Mouse (Mus musculus) bone marrow macrophage, adult 2 months (primary cell): Measurements from ENCODE around the gene Nolc1. TPM values are rescaled to one million over a fixed set of nuclear protein-coding genes. Genes with fewer than 3 reads are reported as not detected.

Experiments used
- H3K27ac ChIP-seq: 2 replicates; pipeline ENCODE4 v1.5.1; 2012; ENCODE audit warnings: low read depth, low read length; ENCODE audit not compliant: insufficient read depth
- H3K4me1 ChIP-seq: 2 replicates; pipeline ENCODE4 v1.6.1; 2012; ENCODE audit warnings: low read length; ENCODE audit not compliant: control insufficient read depth, insufficient read depth
- H3K4me3 ChIP-seq: 2 replicates; pipeline ENCODE4 v1.5.1; 2012; ENCODE audit warnings: mild to moderate bottlenecking, low read length, moderate library complexity; ENCODE audit not compliant: insufficient read depth
- CTCF ChIP-seq: IDR thresholded peaks from 2 replicates; pipeline ENCODE4 v1.5.1; 2012; ENCODE audit warnings: low read depth, mild to moderate bottlenecking, low read length, moderate library complexity
- POLR2A ChIP-seq: IDR thresholded peaks from 2 replicates; pipeline ENCODE4 v1.6.1; 2012; ENCODE audit warnings: mild to moderate bottlenecking, low read depth, low read length, borderline replicate concordance
- polyA plus RNA-seq: library from polyadenylated mRNA; stranded (reverse); fragments of >200 nt; gene quantifications from 2 replicates; pipeline ENCODE4 v1.2.4, GENCODE M21; 2012; ENCODE audit not compliant: missing spikeins, insufficient read depth, insufficient read length

Nolc1 gene
- polyA plus RNA-seq, 1 experiment: 15.8 TPM

- TF ChIP-seq CTCF (no peak), POLR2A (no peak)
- Histone ChIP-seq H3K27ac (no peak overlapping the region), H3K4me3 (no peak overlapping the region), H3K4me1 (no peaks in the 10 kb centered on the region)
Observed at GRCm38 (mm10) chr19:46085185-46085584, 9.5 kb downstream of the Nolc1 start.

GRCm38 (mm10) chr19:46086337-46086736, 10.7 kb downstream of the Nolc1 start:
- H3K4me1 ChIP-seq: no peaks in the 10 kb centered on the region
- H3K27ac ChIP-seq: no peak overlapping the region
- no peak overlapping the region for H3K4me3 ChIP-seq
- TF ChIP-seq CTCF (no peak), POLR2A (no peak)

- Histone ChIP-seq H3K4me1 (no peaks in the 10 kb centered on the region), H3K4me3 (no peak overlapping the region), H3K27ac (no peak overlapping the region)
- TF ChIP-seq CTCF (no peak), POLR2A (no peak)
Observed at GRCm38 (mm10) chr19:46087871-46088270, 12.2 kb downstream of the Nolc1 start.

DNA sequence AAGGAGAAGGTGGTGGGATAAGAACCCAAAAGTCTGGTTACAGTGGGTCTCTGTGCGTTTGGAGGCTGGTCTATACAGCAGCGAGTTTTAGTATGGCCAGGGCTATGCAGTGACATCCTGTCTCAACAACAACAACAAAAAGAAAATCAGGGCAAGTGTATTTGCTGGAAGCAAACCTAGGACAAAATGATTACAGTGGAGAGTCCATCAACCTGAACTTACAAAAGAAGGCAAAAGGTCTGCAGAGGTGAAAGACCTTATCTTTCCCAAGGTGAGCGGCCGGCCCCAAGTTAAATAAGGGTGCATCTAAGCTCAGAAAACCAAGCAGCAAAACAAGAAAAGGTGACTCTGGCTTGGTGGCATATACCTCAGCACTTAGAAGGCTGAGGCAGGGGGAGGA, 16.0 kb downstream of the Nolc1 start:
- H3K4me3 ChIP-seq: no peak overlapping the region
- H3K4me1 ChIP-seq: no peaks in the 10 kb centered on the region
- no peak for TF ChIP-seq CTCF
- TF ChIP-seq POLR2A: no peak
- no peak overlapping the region for H3K27ac ChIP-seq

GRCm38 (mm10) chr19:46094144-46094543, 18.5 kb downstream of the Nolc1 start:
- no peak overlapping the region for H3K4me3 ChIP-seq
- TF ChIP-seq CTCF (no peak), POLR2A (no peak)

DNA sequence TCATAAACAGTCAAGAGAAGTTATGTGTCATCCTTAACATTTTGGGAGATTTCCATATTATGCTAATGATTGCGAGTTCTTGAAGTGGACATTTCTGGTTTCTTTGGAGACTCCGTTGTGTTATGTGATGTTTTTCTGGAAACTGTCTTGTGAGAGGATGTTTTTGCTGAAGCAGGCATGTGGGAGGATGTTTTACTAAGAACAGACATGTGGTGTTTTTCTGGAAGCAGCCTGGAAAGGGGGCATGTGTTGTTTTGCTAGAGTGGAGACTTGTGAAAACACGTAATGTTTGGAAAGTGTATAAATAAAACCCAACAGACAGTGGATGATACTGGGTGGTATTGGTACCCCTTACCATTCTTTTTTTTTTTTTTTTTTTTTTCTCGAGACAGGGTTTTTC, 19.6 kb downstream of the Nolc1 start:
- Histone ChIP-seq H3K4me3 (no peak overlapping the region), H3K27ac (no peak overlapping the region), H3K4me1 (no peaks in the 10 kb centered on the region)
- TF ChIP-seq CTCF (no peak), POLR2A (no peak)

More at GRCm38 (mm10) chr19:46094144-46094543, 18.5 kb downstream of the Nolc1 start:
- H3K27ac ChIP-seq: no peak overlapping the region
- H3K4me1 ChIP-seq: no peaks in the 10 kb centered on the region

DNA sequence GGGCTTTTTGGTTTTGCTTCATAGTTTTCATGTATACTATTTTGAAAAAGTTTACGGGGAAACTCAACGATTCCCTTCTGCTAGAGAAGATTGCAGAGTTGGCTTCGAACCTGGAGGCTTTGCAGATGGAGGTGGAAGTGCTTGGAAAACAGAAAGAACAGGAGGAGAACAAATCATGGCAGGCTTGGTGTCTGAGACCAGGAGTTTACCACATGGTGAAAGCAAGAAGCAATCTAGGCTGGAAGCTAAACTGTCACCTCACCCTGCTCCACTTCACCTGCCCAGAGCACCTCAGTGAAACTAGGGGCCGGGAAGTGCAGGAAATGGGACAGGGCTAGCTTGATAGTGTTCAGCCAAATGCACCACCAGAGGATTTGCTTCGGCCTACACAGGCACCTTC, 20.7 kb downstream of the Nolc1 start:
- no peaks in the 10 kb centered on the region for H3K4me1 ChIP-seq
- no peak for TF ChIP-seq CTCF
- TF ChIP-seq POLR2A: no peak
- H3K27ac ChIP-seq: no peak overlapping the region
- H3K4me3 ChIP-seq: no peak overlapping the region

DNA sequence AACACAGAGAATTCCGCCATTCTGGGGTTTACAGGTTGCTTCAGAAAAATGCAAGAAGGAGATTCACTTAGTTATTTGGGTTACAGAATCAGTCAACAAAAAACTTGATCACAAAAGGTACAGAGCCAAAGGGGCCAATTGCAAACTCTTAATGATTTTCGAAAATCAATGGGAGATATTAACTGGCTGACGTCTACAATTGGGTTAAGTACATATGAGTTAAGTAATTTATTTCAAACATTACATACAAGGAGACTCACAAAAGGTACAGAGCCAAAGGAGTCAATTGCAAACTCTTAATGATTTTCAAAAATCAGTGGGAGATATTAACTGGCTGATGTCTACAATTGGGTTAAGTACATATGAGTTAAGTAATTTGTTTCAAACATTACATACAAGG, 23.9 kb downstream of the Nolc1 start:
- H3K27ac ChIP-seq: no peak overlapping the region
- H3K4me3 ChIP-seq: no peak overlapping the region
- no peaks in the 10 kb centered on the region for H3K4me1 ChIP-seq
- TF ChIP-seq CTCF (no peak), POLR2A (no peak)

DNA sequence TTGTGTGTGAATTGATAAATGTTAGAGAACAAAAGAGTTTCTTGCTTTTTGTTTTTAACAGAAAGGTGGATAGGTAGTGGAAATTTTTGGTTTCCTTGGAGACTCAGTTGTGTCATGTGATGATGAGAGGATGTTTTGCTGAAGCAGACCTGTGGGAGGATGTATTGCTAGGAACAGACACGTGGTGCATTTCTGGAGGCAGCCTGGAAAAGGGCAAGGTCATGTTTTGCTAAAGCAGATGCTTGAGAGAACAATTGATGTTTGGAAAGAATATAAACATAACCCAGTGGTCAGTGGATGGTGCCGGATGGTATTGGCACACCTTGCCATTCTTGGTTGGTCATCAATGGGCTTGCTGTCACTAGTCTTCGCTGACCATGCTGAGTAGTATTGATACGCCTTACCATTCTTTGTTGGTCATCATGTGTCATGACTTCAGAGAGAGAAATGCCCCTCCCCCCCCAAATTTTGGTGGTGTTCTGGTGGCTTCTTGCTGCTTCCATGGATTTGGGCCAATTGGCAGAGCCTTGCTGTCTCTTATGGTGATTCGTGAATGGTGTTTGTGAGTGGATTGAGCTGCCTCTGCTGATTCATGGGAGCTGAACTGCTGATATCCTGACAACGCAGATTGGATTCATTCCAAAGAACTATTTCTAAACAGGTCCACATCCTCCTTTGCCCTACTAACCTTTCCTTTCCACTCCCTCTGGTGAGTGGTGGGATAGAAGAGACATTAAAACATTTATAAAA, 27.9 kb downstream of the Nolc1 start:
- H3K27ac ChIP-seq: no peak overlapping the region
- H3K4me3 ChIP-seq: no peak overlapping the region
- TF ChIP-seq CTCF (no peak), POLR2A (no peak)
- no peaks in the 10 kb centered on the region for H3K4me1 ChIP-seq

GRCm38 (mm10) chr19:46104187-46104557, 28.5 kb downstream of the Nolc1 start:
- no peak overlapping the region for H3K4me3 ChIP-seq
- no peak for TF ChIP-seq POLR2A
- no peak for TF ChIP-seq CTCF
- no peak overlapping the region for H3K27ac ChIP-seq
- no peaks in the 10 kb centered on the region for H3K4me1 ChIP-seq

GRCm38 (mm10) chr19:46110214-46110613, 34.6 kb downstream of the Nolc1 start:
- no peak overlapping the region for H3K27ac ChIP-seq
- no peak overlapping the region for H3K4me3 ChIP-seq
- H3K4me1 ChIP-seq: no peaks in the 10 kb centered on the region
- TF ChIP-seq POLR2A: no peak
- TF ChIP-seq CTCF: no peak
